Mouse (Mus musculus) CH12.LX (cell line): ENCODE measurements around the gene Kat7. TPM values are rescaled to one million over a fixed set of nuclear protein-coding genes. Genes with fewer than 3 reads are reported as not detected.

Experiments
- DNase-seq: peaks from one replicate; pipeline ENCODE4 v3.0.0-alpha.2; 2013; ENCODE audit errors: extremely low read depth
- H3K27ac ChIP-seq: 2 replicates; pipeline ENCODE4 v1.5.1; 2012; ENCODE audit warnings: low read depth, mild to moderate bottlenecking, control low read depth, moderate library complexity; ENCODE audit not compliant: insufficient read depth
- H3K27me3 ChIP-seq: replicated peaks from 2 replicates; pipeline ENCODE3; 2012; ENCODE audit warnings: inconsistent platforms
- H3K36me3 ChIP-seq, 2 experiments: replicated peaks in 1 of 2; 2 replicates each; pipeline versions ENCODE3 to v1.6.1; 2012; ENCODE audit warnings: inconsistent platforms in 1 of 2, low read length in 1 of 2, mild to moderate bottlenecking in 1 of 2, mixed read lengths in 1 of 2, moderate library complexity in 1 of 2; ENCODE audit not compliant: control insufficient read depth in 1 of 2, insufficient read depth in 1 of 2
- H3K4me1 ChIP-seq, 2 experiments: 2 replicates each; pipeline ENCODE4 v1.6.1; 2012; ENCODE audit warnings: inconsistent platforms in 1 of 2, moderate library complexity in 1 of 2; ENCODE audit not compliant: insufficient read depth in 2 of 2, control insufficient read depth in 1 of 2
- H3K4me2 ChIP-seq: 2 replicates; pipeline ENCODE4 v1.6.1; 2012; ENCODE audit warnings: low read depth, mild to moderate bottlenecking, control low read depth; ENCODE audit not compliant: poor library complexity, insufficient read depth, severe bottlenecking
- H3K4me3 ChIP-seq, 3 experiments: fragments of 150-350 bp in 1 of 3; sonication (generic) in 1 of 3; replicated peaks in 1 of 3; 2 replicates each; pipeline versions ENCODE3 to v1.5.1; 2011 to 2012; ENCODE audit warnings: low read depth in 2 of 3, low read length in 2 of 3, mild to moderate bottlenecking in 2 of 3, moderate library complexity in 2 of 3, control low read depth in 1 of 3, improper control_type of control experiment in 1 of 3, inconsistent platforms in 1 of 3, mixed read lengths in 1 of 3; ENCODE audit not compliant: poor library complexity in 1 of 3
- H3K79me2 ChIP-seq: replicated peaks from 2 replicates; pipeline ENCODE4 v1.6.1; 2012; ENCODE audit warnings: mild to moderate bottlenecking, moderate library complexity; ENCODE audit not compliant: control insufficient read depth, poor library complexity, insufficient read depth, severe bottlenecking; ENCODE audit errors: extremely low read depth
- H3K9ac ChIP-seq: 2 replicates; pipeline ENCODE4 v1.6.1; 2012; ENCODE audit warnings: low read depth, mild to moderate bottlenecking, control low read depth, moderate library complexity; ENCODE audit not compliant: insufficient read depth
- H3K9me3 ChIP-seq: replicated peaks from 2 replicates; pipeline ENCODE3; 2012; ENCODE audit warnings: low read length, inconsistent platforms, mixed read lengths
- CTCF ChIP-seq, 2 experiments: IDR thresholded peaks in 1 of 2; conservative IDR thresholded peaks in 1 of 2; 2 replicates each; pipeline ENCODE4 v1.5.1; 2011 to 2012; ENCODE audit warnings: low read depth in 2 of 2, low read length in 2 of 2, improper control_type of control experiment in 1 of 2, inconsistent platforms in 1 of 2, mild to moderate bottlenecking in 1 of 2, moderate library complexity in 1 of 2
- E2F4 ChIP-seq: IDR thresholded peaks from 2 replicates; pipeline ENCODE4 v1.6.1; 2011; ENCODE audit warnings: low read depth, low read length, improper control_type of control experiment; ENCODE audit not compliant: insufficient replicate concordance
- ETS1 ChIP-seq: conservative IDR thresholded peaks from 2 replicates; pipeline ENCODE4 v1.6.1; 2012; ENCODE audit warnings: low read depth, mild to moderate bottlenecking, inconsistent platforms, low read length, improper control_type of control experiment, moderate library complexity
- GABPA ChIP-seq: IDR thresholded peaks from 2 replicates; pipeline ENCODE4 v1.6.1; 2012; ENCODE audit warnings: low read depth, low read length, improper control_type of control experiment, inconsistent platforms; ENCODE audit not compliant: insufficient replicate concordance
- JUN ChIP-seq: IDR thresholded peaks from 2 replicates; pipeline ENCODE4 v1.6.1; 2011; ENCODE audit warnings: low read depth, mild to moderate bottlenecking, low read length, improper control_type of control experiment, moderate library complexity; ENCODE audit not compliant: insufficient read depth
- KAT2A ChIP-seq: IDR thresholded peaks from 2 replicates; pipeline ENCODE4 v1.6.1; 2012; ENCODE audit warnings: low read length, improper control_type of control experiment, inconsistent platforms; ENCODE audit not compliant: insufficient replicate concordance
- MAFK ChIP-seq: IDR thresholded peaks from 2 replicates; pipeline ENCODE4 v1.6.1; 2011; ENCODE audit warnings: low read length, improper control_type of control experiment; ENCODE audit not compliant: insufficient replicate concordance
- MAX ChIP-seq: IDR thresholded peaks from 2 replicates; pipeline ENCODE4 v1.6.1; 2011; ENCODE audit warnings: low read length, improper control_type of control experiment
- MXI1 ChIP-seq: IDR thresholded peaks from 2 replicates; pipeline ENCODE4 v1.6.1; 2011; ENCODE audit warnings: mild to moderate bottlenecking, low read depth, low read length, improper control_type of control experiment
- POLR2A ChIP-seq: IDR thresholded peaks from 2 replicates; pipeline ENCODE4 v1.6.1; 2011; ENCODE audit warnings: low read depth, mild to moderate bottlenecking, improper control_type of control experiment, low read length
- POLR2AphosphoS2 ChIP-seq: IDR thresholded peaks from 2 replicates; pipeline ENCODE4 v1.6.1; 2011; ENCODE audit warnings: low read depth, low read length, improper control_type of control experiment
- RAD21 ChIP-seq: IDR thresholded peaks from 2 replicates; pipeline ENCODE4 v1.6.1; 2011; ENCODE audit warnings: low read depth, mild to moderate bottlenecking, low read length, improper control_type of control experiment, moderate library complexity
- RCOR1 ChIP-seq: conservative IDR thresholded peaks from 2 replicates; pipeline ENCODE4 v1.6.1; 2012; ENCODE audit warnings: low read depth, mild to moderate bottlenecking, inconsistent platforms, low read length, improper control_type of control experiment
- SIN3A ChIP-seq: IDR thresholded peaks from 2 replicates; pipeline ENCODE4 v1.6.1; 2012; ENCODE audit warnings: low read length, improper control_type of control experiment, inconsistent platforms
- SMC3 ChIP-seq: IDR thresholded peaks from 2 replicates; pipeline ENCODE4 v1.6.1; 2011; ENCODE audit warnings: low read depth, low read length, improper control_type of control experiment
- TBP ChIP-seq: conservative IDR thresholded peaks from 2 replicates; pipeline ENCODE4 v1.6.1; 2011; ENCODE audit warnings: low read depth, low read length, improper control_type of control experiment
- UBTF ChIP-seq: IDR thresholded peaks from 2 replicates; pipeline ENCODE4 v1.6.1; 2012; ENCODE audit warnings: low read depth, mild to moderate bottlenecking, inconsistent platforms, low read length, improper control_type of control experiment, moderate library complexity
- ZC3H11A ChIP-seq: IDR thresholded peaks from 2 replicates; pipeline ENCODE4 v1.6.1; 2012; ENCODE audit warnings: low read depth, mild to moderate bottlenecking, inconsistent platforms, low read length, improper control_type of control experiment
- ZNF384 ChIP-seq: IDR thresholded peaks from 2 replicates; pipeline ENCODE4 v1.6.1; 2012; ENCODE audit warnings: low read depth, low read length, improper control_type of control experiment, inconsistent platforms
- dilution Hi-C: fragments of 300-500 bp; cut with MboI; formaldehyde crosslinking; loops from 2 replicates; pipeline ENCODE4 v1.14.3; 2020; ENCODE audit warnings: low sequenced_read_pairs; ENCODE audit not compliant: extremely low pct_unique_long_range_greater_than_20kb, extremely low pct_ligation_motif_present
- in situ Hi-C: fragments of 300-500 bp; cut with MboI; formaldehyde crosslinking; loops from 3 replicates; pipeline ENCODE4 v1.14.3; 2019; ENCODE audit warnings: low sequenced_read_pairs, low pct_ligation_motif_present, low pct_unique_long_range_greater_than_20kb, mixed read lengths
- polyA plus RNA-seq: library from polyadenylated mRNA; unstranded; fragments of >175 nt; gene quantifications from 2 replicates; pipeline ENCODE4 v1.2.1, GENCODE M21; 2012; ENCODE audit warnings: low read depth; ENCODE audit not compliant: insufficient read length
- total RNA-seq, 2 experiments: library from RNA; depleted of rRNA; stranded (reverse); fragments of 300-350 nt in 1 of 2; fragments of >200 nt in 1 of 2; gene quantifications; 2 replicates each; pipeline ENCODE4 v1.2.3; 2012 to 2014

The Kat7 gene
- total and polyA plus RNA-seq, 3 experiments = 59.5 to 90.2 (median 66.7) TPM

- no peak overlapping the region for H3K9ac ChIP-seq
- no peaks in the 10 kb centered on the region for H3K9me3 ChIP-seq
- H3K79me2 ChIP-seq = no peaks in the 10 kb centered on the region
- no peak overlapping the region for H3K4me2 ChIP-seq
- TF ChIP-seq UBTF (no peak), SMC3 (peak; percentile 53), TBP (no peak), ETS1 (no peak), RAD21 (peak; percentile 40), RCOR1 (no peak), CTCF (conservative IDR thresholded peaks at IDR 0.05 in 1 of 2, IDR thresholded peaks at IDR 0.05 in 1 of 2; ENCODE audit: low read depth in 2 of 2, low read length in 2 of 2) (peak in 1 of 2 experiments; percentile 61; a peak in 2 of 4 replicates), E2F4 (no peak), SIN3A (no peak), POLR2AphosphoS2 (no peak), ZNF384 (0 out of 2 replicates have a peak, but pooled peaks have one; percentile 70), MXI1 (no peak), ZC3H11A (no peak), POLR2A (no peak)
- TF ChIP-seq, all 38 proteins: peak for 4
- no peak overlapping the region for H3K27ac ChIP-seq
- peaks cover 17% of the 10 kb centered on the region for H3K27me3 ChIP-seq
- H3K4me1 ChIP-seq = no peaks in the 10 kb centered on the region
- dilution Hi-C loops = no loop called here
- in situ Hi-C loops = no loop called here
- DNase-seq = no peak
- H3K36me3 ChIP-seq = no peaks in the 10 kb centered on the region
- no peak overlapping the region for H3K4me3 ChIP-seq
Observed at GRCm38 (mm10) chr11:95319506-95319905, 9.5 kb upstream of the Kat7 start.

- no peak overlapping the region for H3K4me3 ChIP-seq
- dilution Hi-C loops = no loop called here
- H3K27me3 ChIP-seq = peaks cover 9% of the 10 kb centered on the region
- no peak for DNase-seq
- no peak overlapping the region for H3K9ac ChIP-seq
- H3K36me3 ChIP-seq = no peaks in the 10 kb centered on the region
- H3K27ac ChIP-seq = no peak overlapping the region
- no peaks in the 10 kb centered on the region for H3K9me3 ChIP-seq
- H3K4me1 ChIP-seq = no peaks in the 10 kb centered on the region
- no peak overlapping the region for H3K4me2 ChIP-seq
- H3K79me2 ChIP-seq = no peaks in the 10 kb centered on the region
- in situ Hi-C loops = no loop called here
- TF ChIP-seq CTCF (conservative IDR thresholded peaks at IDR 0.05 in 1 of 2, IDR thresholded peaks at IDR 0.05 in 1 of 2; ENCODE audit: low read depth in 2 of 2, low read length in 2 of 2) (no peak), UBTF (no peak), MAX (no peak), GABPA (no peak), JUN (no peak), KAT2A (no peak), MAFK (no peak), MXI1 (no peak), E2F4 (no peak)
- TF ChIP-seq, all 38 proteins: peak for 0
Observed at GRCm38 (mm10) chr11:95318116-95318515, 8.1 kb upstream of the Kat7 start.
